Mouse (Mus musculus): Measurements from ENCODE around the gene Pigw. TPM values are rescaled to one million over a fixed set of nuclear protein-coding genes. Genes with fewer than 3 reads are reported as not detected.

Pigw gene
- 1 to 10 TPM; 4.0 to 5.5 TPM for total RNA-seq (2021)
- long read RNA-seq, experiment 1, partial matches to known transcripts, result 0 of 3 reads
- long read RNA-seq, experiment 1, other reads (novel, unspliced or antisense), result 2 of 3 reads
- long read RNA-seq, experiment 2, partial matches to known transcripts, result 0 of 4 reads
- long read RNA-seq, experiment 2, other reads (novel, unspliced or antisense), result 3 of 4 reads

- intact Hi-C loops (cut with DNase I), result no loop called here
- DNase-seq, result peak; percentile 78 to 79
Measured at GRCm38 (mm10) chr11:84879772-84880464, at the start of gene Pigw, which contains the start of gene Myo19. Pigw (minus strand) TSS chr11:84880285. Myo19 (plus strand) TSS chr11:84880148.

- intact Hi-C loops (cut with DNase I), result no loop called here
Measured at GRCm38 (mm10) chr11:84920981-84921380, 40.9 kb upstream of the Pigw start.

GRCm38 (mm10) chr11:84919951-84920350 is 39.9 kb upstream of the Pigw start:
- intact Hi-C loops (cut with DNase I), result loop anchor here (5.0 kb wide), 2 partner anchors 57 to 72 kb away; no protein-coding TSS in a partner anchor
- DNase-seq, result no peak

More at GRCm38 (mm10) chr11:84920981-84921380, 40.9 kb upstream of the Pigw start:
- no peak for DNase-seq

GRCm38 (mm10) chr11:84919276-84919675 is 39.2 kb upstream of the Pigw start:
- intact Hi-C loops (cut with DNase I), result loop anchor here (5.0 kb wide), 2 partner anchors 58 to 73 kb away; no protein-coding TSS in a partner anchor
- no peak for DNase-seq

- DNase-seq, result peak; percentile 77 to 85
- intact Hi-C loops (cut with DNase I), result loop anchor here (5.0 kb wide), 2 partner anchors 59 to 74 kb away; no protein-coding TSS in a partner anchor
Measured at GRCm38 (mm10) chr11:84918425-84918824, 38.3 kb upstream of the Pigw start.

- no peak for DNase-seq
- intact Hi-C loops (cut with DNase I), result loop anchor here (5.0 kb wide), 2 partner anchors 60 to 75 kb away; no protein-coding TSS in a partner anchor
Measured at GRCm38 (mm10) chr11:84916703-84917300, 36.7 kb upstream of the Pigw start.

GRCm38 (mm10) chr11:84916053-84916702 is 36.1 kb upstream of the Pigw start, which contains the start of gene Znhit3:
Znhit3 (minus strand) TSS chr11:84916366.
- intact Hi-C loops (cut with DNase I), result loop anchor here (5.0 kb wide), 2 partner anchors 61 to 76 kb away; no protein-coding TSS in a partner anchor
- DNase-seq, result peak; percentile 53 to 68

GRCm38 (mm10) chr11:84914673-84915072 is 34.6 kb upstream of the Pigw start:
- intact Hi-C loops (cut with DNase I), result loop anchor here (5.0 kb wide), 2 partner anchors 63 to 78 kb away; no protein-coding TSS in a partner anchor
- no peak for DNase-seq

- intact Hi-C loops (cut with DNase I), result no loop called here
- no peak for DNase-seq
Measured at GRCm38 (mm10) chr11:84910411-84910810, 30.3 kb upstream of the Pigw start.

- intact Hi-C loops (cut with DNase I), result loop anchor here (2.0 kb wide), 1 partner anchor 72 kb away; no protein-coding TSS in a partner anchor
- DNase-seq, result no peak
Measured at GRCm38 (mm10) chr11:84908480-84908879, 28.4 kb upstream of the Pigw start.

GRCm38 (mm10) chr11:84907081-84907480 is 27.0 kb upstream of the Pigw start:
- intact Hi-C loops (cut with DNase I), result no loop called here
- DNase-seq, result no peak

- DNase-seq, result no peak
- intact Hi-C loops (cut with DNase I), result no loop called here
Measured at GRCm38 (mm10) chr11:84904597-84905144, 24.6 kb upstream of the Pigw start.

- intact Hi-C loops (cut with DNase I), result no loop called here
- no peak for DNase-seq
Measured at GRCm38 (mm10) chr11:84893113-84893512, 13.0 kb upstream of the Pigw start.

- DNase-seq, result no peak
- intact Hi-C loops (cut with DNase I), result no loop called here
Measured at GRCm38 (mm10) chr11:84891705-84892104, 11.6 kb upstream of the Pigw start.

GRCm38 (mm10) chr11:84889492-84889891 is 9.4 kb upstream of the Pigw start:
- intact Hi-C loops (cut with DNase I), result no loop called here
- no peak for DNase-seq

GRCm38 (mm10) chr11:84888025-84888424 is 7.9 kb upstream of the Pigw start:
- intact Hi-C loops (cut with DNase I), result no loop called here
- DNase-seq, result no peak

GRCm38 (mm10) chr11:84886767-84887511 is 6.9 kb upstream of the Pigw start:
- DNase-seq, result no peak
- intact Hi-C loops (cut with DNase I), result no loop called here

- DNase-seq, result no peak
- intact Hi-C loops (cut with DNase I), result no loop called here
Measured at GRCm38 (mm10) chr11:84886236-84886635, 6.2 kb upstream of the Pigw start.

GRCm38 (mm10) chr11:84885238-84885637 is 5.2 kb upstream of the Pigw start:
- intact Hi-C loops (cut with DNase I), result no loop called here
- DNase-seq, result no peak

GRCm38 (mm10) chr11:84882346-84882745 is 2.3 kb upstream of the Pigw start:
- intact Hi-C loops (cut with DNase I), result no loop called here
- DNase-seq, result no peak
